Mouse (Mus musculus): Measurements from ENCODE around the gene Spin1. TPM values are rescaled to one million over a fixed set of nuclear protein-coding genes. Genes with fewer than 3 reads are reported as not detected.

The Spin1 gene
- 1.7 and 2.1 TPM in 2 replicates for polyA plus RNA-seq (2012; ENCODE audit: low replicate concordance)

DNA sequence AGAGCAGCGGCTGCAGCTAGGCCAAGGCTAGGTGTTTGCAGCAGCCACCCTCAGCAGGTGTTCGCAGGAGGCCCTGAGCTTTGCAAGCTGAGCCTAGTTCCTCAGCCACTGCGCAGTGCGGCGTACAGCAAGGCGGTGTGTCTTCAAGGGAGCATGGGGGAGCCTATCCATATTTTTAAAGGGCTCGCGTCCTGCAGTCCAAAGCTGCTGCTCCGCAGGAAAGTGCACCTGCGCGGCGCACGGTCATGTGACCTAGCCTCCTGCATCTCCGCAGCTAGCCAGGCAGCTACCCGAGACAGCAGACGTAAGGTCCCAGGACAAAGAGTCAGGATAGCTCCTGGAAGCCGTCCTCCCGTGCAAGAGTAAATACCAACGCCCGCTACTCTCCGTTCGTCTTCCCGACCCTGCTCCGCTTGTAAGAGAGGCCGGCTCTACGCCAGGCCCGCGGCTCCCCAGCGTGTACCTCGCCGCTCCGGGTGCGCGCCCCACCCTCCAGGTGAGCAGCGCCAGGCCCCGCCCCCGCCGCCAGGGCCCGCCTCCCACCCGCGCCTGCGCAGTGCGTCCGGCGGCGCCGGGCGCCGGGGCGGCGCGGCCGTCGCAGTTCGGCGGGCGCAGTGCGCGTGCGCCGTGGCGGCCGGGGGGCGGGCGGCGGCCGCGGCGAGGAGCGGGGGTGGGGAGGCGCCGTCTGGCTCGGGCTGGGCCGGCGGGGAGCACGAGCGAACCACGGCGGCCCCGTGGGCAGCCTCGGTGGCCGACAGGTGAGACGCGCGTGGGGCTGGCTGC, at the start of gene Spin1:
Spin1 (plus strand) TSS at position 648 of the 783 bp plus-strand sequence.

GRCm38 (mm10) chr13:51170691-51171680, 70.3 kb downstream of the Spin1 start, which contains the start of gene Nxnl2:
Gene Nxnl2 (plus strand): TSS chr13:51171022.

Other genes with a start within 250 kb of the Spin1 start
- not detected in 2 replicates for gene Nxnl2, start 70.1 kb downstream of the Spin1 start, polyA plus RNA-seq (2012; ENCODE audit: low replicate concordance)